Mouse (Mus musculus) liver, embryonic 11.5 days (tissue): Measurements from ENCODE around the gene Coro2b. TPM values are rescaled to one million over a fixed set of nuclear protein-coding genes. Genes with fewer than 3 reads are reported as not detected.

Experiments
- ATAC-seq: fragments of 200-750 bp; cut with Nextera tagmentation; replicated peaks from 2 replicates; pipeline ENCODE4 v1.8.0; 2017; ENCODE audit warnings: moderate number of reproducible peaks, mild to moderate bottlenecking, moderate TSS enrichment, moderate library complexity; ENCODE audit not compliant: low FRiP score
- DNase-seq: peaks from one replicate; pipeline ENCODE4 v3.0.0-alpha.2; 2017; ENCODE audit warnings: low spot score
- H3K27ac ChIP-seq: fragments of 300-500 bp; sonication (generic); 2 replicates; pipeline ENCODE4 v1.5.1; 2014; ENCODE audit warnings: mild to moderate bottlenecking, low read depth, low read length, control low read depth
- H3K27me3 ChIP-seq: fragments of 300-500 bp; sonication (generic); replicated peaks from 2 replicates; pipeline ENCODE4 v1.6.1; 2014; ENCODE audit warnings: low read length, mixed read lengths; ENCODE audit not compliant: control insufficient read depth, insufficient read depth
- H3K36me3 ChIP-seq: fragments of 300-500 bp; sonication (generic); 2 replicates; pipeline ENCODE4 v1.6.1; 2014; ENCODE audit warnings: mild to moderate bottlenecking, low read length, moderate library complexity, mixed read lengths; ENCODE audit not compliant: control insufficient read depth, insufficient read depth
- H3K4me1 ChIP-seq: fragments of 300-500 bp; sonication (generic); replicated peaks from 2 replicates; pipeline ENCODE4 v1.6.1; 2014; ENCODE audit warnings: low read length, mixed read lengths; ENCODE audit not compliant: control insufficient read depth, insufficient read depth
- H3K4me2 ChIP-seq: fragments of 300-500 bp; sonication (generic); 2 replicates; pipeline ENCODE4 v1.6.1; 2014; ENCODE audit warnings: mild to moderate bottlenecking, control low read depth, moderate library complexity
- H3K4me3 ChIP-seq: fragments of 300-500 bp; sonication (generic); 2 replicates; pipeline ENCODE4 v1.5.1; 2014; ENCODE audit warnings: low read depth, low read length, control low read depth
- H3K9ac ChIP-seq: fragments of 300-500 bp; sonication (generic); 2 replicates; pipeline ENCODE4 v1.6.1; 2014; ENCODE audit warnings: low read depth, low read length, control low read depth
- H3K9me3 ChIP-seq: fragments of 300-500 bp; sonication (generic); 2 replicates; pipeline ENCODE4 v1.6.1; 2016; ENCODE audit warnings: low read length, inconsistent platforms, mixed read lengths; ENCODE audit not compliant: control insufficient read depth
- WGBS: fragments of 180-500 bp; shearing (Covaris S2); extraction: QIAGEN DNeasy Blood & Tissue Kit; methylation state at CpG from one replicate; pipeline ENCODE4 v1.1.7; 2014; 5-methylcytosine and 5-hydroxymethylcytosine counted together
- polyA plus RNA-seq: library from polyadenylated mRNA; unstranded; fragments of >200 nt; fragmentation: Nextera tagmentation; extraction: Ambion mirVana; gene quantifications from 2 replicates; pipeline ENCODE4 v1.2.1, GENCODE M21; 2014

Gene Coro2b
- polyA plus RNA-seq, 1 experiment from 2014 or later: 4.8 TPM

DNA sequence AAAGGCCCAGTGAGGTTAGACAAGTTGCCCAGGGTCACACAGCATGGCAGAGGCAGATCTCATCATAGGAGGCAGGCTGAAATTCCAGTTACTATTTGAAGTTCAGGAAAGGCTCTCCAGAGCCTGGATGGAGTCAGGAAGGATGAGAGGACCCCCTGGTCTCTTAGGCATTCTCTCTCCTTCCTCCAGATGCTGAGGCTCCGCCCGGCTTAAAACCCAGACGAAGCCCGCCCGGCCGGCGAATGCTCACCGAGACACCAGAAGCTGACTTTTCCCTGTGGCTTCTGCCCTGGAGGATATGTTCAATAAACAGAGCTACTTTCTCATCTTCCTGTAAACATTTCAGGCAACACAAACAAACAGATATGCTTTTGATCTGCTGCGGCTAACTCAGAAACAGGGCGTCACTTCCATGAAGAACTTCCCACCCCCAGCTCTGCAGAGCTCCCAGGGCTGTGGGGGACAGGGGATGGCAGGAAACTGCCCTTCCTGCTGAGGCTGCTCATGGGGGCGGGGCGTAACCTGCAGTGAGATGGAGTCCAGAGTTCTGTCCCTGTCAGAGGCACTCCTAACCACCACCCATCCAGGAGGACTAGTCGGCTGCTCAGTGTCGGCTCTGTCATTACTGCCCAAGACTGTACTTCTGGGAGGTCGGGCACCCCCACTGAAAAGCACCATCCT lies 13.9 kb downstream of the Coro2b start:
- H3K4me2 ChIP-seq: peak overlapping the region; percentile 46
- H3K27ac ChIP-seq: peak overlapping the region; percentile 48
- WGBS: 17% methylated on average over 15 of the region's 15 CpGs
- H3K27me3 ChIP-seq: peaks cover 4% of the 10 kb centered on the region; the same call in 1 of the 2 replicates
- DNase-seq: no peak
- no peak overlapping the region for H3K9ac ChIP-seq
- no peak overlapping the region for H3K4me3 ChIP-seq
- peak; percentile 44; the same call in 1 of the 2 replicates for ATAC-seq
- no peaks in the 10 kb centered on the region for H3K9me3 ChIP-seq
- H3K4me1 ChIP-seq: peaks cover 23% of the 10 kb centered on the region
- H3K36me3 ChIP-seq: no peaks in the 10 kb centered on the region

DNA sequence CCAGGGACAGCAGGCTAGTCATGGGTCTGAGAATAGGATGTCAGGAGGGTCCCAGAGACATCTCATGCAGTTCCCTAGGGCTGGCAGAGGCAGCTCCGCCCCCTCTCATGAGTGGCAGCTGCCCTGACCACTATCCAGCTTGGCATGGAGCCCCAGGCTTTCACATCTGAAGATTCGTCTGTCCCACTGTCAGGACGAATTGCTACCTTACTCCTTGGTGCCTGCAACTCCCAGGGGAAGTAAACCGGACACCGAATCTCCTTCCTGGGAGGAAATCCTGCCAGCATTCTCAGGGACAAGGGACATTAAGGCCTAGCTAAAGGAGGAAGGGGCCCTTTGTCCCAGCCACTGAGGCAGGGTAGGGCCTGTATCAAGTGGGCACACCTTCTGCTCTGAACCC lies 14.6 kb downstream of the Coro2b start:
- Histone ChIP-seq H3K9ac (no peak overlapping the region), H3K27ac (peak overlapping the region; percentile 48)

DNA sequence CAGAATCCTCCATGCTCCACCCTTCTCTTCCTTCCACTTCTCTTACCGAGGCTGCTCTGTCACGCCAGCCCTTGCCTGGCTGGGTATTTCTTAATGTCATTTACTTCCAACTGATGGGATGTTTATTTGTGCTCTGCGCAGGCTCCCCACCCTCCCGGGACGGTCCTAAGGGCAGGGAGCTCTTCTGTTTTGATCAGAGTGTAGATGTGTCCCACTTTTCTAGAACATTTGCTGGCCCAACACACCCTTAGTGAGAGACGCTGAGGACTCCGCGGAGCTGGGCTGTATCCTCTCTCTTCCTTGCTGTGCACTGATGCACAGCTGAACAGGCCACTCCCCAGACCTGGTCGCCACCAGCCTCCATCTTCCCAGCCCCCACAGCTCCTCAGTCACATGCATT lies 15.3 kb downstream of the Coro2b start:
- H3K4me1 ChIP-seq: peaks cover 23% of the 10 kb centered on the region
- 46% methylated on average over 9 of the region's 9 CpGs for WGBS
- ATAC-seq: no peak
- no peak overlapping the region for H3K9ac ChIP-seq
- H3K27me3 ChIP-seq: peaks cover 4% of the 10 kb centered on the region; the same call in 1 of the 2 replicates
- H3K4me3 ChIP-seq: no peak overlapping the region
- peak overlapping the region; percentile 21; the same call in 1 of the 2 replicates for H3K27ac ChIP-seq
- H3K4me2 ChIP-seq: no peak overlapping the region
- no peak for DNase-seq
- no peaks in the 10 kb centered on the region for H3K36me3 ChIP-seq
- no peaks in the 10 kb centered on the region for H3K9me3 ChIP-seq

More for the DNA sequence above, 14.6 kb downstream of the Coro2b start:
- no peak for DNase-seq
- no peaks in the 10 kb centered on the region for H3K36me3 ChIP-seq
- H3K27me3 ChIP-seq: peaks cover 4% of the 10 kb centered on the region; the same call in 1 of the 2 replicates
- no peaks in the 10 kb centered on the region for H3K9me3 ChIP-seq
- H3K4me2 ChIP-seq: no peak overlapping the region
- ATAC-seq: no peak
- peaks cover 23% of the 10 kb centered on the region for H3K4me1 ChIP-seq
- WGBS: 46% methylated on average over 5 of the region's 5 CpGs
- no peak overlapping the region for H3K4me3 ChIP-seq

DNA sequence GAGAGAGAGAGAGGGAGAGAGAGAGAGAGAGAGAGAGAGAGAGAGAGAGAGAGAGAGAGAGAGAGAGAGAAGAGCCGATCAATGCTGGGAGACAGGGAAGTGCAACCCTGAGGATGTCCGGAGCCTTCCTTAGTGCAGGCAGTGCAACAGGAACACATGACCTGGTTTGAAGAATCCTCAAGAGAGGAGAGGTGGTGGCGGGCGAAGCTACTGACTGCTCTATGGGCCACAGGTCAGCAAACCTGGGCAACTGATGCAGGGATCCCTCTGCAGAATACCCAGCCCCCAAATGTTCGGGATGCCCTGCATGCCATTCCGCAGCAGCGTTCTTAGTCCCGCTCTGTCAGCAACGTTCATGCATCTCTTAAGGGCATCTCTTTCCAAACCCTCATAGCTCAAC lies 15.9 kb downstream of the Coro2b start:
- no peak for ATAC-seq
- 46% methylated on average over 9 of the region's 9 CpGs for WGBS
- Histone ChIP-seq H3K9ac (no peak overlapping the region), H3K36me3 (no peaks in the 10 kb centered on the region), H3K4me3 (no peak overlapping the region), H3K9me3 (no peaks in the 10 kb centered on the region), H3K4me1 (peaks cover 23% of the 10 kb centered on the region), H3K4me2 (no peak overlapping the region), H3K27me3 (peaks cover 4% of the 10 kb centered on the region; the same call in 1 of the 2 replicates), H3K27ac (peak overlapping the region; percentile 21; the same call in 1 of the 2 replicates)
- DNase-seq: no peak

DNA sequence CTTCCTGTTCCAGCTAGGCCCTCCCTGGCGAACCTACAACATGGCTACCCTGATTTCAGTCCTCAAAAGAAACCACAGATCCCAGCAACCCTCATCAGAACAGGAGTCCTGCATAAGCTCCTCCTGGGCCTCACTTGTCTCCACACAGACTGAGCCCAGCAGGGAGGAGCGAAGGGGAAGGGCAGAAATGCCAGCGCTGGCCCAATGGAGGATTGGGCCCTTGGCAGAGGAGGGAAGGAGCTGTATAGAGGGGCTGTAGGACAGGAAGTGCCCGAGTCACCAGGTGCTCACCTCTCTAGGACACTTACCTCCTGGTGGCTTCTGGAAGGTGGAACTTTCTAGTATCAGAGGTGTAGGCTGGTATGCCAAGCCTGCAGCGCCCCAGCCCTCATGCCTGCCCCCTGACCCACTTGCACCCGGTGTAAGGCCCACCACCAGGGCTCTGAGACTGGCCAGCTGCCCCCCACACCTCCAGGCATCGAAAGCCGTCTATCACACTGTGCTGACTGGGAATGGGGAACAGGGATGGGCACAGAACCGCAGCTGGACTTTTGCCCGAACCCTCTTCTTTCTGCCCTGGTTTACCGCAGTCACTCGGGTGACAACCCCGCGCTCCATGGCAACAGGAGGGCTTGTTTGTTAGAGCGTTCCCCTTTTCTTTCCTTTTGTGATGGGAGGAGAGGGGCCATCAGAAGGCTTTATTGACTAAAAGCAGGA lies 16.9 kb downstream of the Coro2b start:
- no peak for DNase-seq
- no peak for ATAC-seq
- Histone ChIP-seq H3K36me3 (no peaks in the 10 kb centered on the region), H3K27ac (no peak overlapping the region), H3K4me1 (peaks cover 23% of the 10 kb centered on the region), H3K4me2 (no peak overlapping the region), H3K4me3 (no peak overlapping the region), H3K9me3 (no peaks in the 10 kb centered on the region), H3K27me3 (peaks cover 4% of the 10 kb centered on the region; the same call in 1 of the 2 replicates), H3K9ac (no peak overlapping the region)
- 74% methylated on average over 15 of the region's 15 CpGs for WGBS

DNA sequence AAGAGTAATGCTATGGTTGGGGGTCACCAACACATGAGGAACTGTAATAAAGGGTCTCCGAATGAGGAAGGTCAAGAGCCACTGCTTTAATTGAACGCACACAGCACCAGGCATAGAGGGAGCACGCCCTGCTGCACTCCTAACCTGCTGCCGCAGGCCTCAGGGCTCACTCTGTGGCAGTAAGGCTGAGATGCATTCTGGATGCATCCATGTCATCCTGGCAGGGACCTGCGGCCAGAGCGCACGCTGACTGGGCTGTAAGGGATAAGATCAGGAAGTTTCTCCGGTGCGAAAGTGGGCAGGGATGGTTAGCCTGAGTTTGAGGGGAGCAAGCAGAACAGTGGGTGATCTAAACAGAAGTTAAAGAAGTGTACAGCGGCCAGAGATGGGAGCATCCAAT lies 17.5 kb downstream of the Coro2b start:
- no peak overlapping the region for H3K9ac ChIP-seq
- DNase-seq (no peak), ATAC-seq (no peak)
- no peak overlapping the region for H3K4me2 ChIP-seq
- no peak overlapping the region for H3K27ac ChIP-seq
- peaks cover 23% of the 10 kb centered on the region for H3K4me1 ChIP-seq
- H3K27me3 ChIP-seq: peaks cover 4% of the 10 kb centered on the region; the same call in 1 of the 2 replicates
- 88% methylated on average over 10 of the region's 10 CpGs for WGBS
- no peaks in the 10 kb centered on the region for H3K36me3 ChIP-seq
- H3K4me3 ChIP-seq: no peak overlapping the region
- H3K9me3 ChIP-seq: no peaks in the 10 kb centered on the region

DNA sequence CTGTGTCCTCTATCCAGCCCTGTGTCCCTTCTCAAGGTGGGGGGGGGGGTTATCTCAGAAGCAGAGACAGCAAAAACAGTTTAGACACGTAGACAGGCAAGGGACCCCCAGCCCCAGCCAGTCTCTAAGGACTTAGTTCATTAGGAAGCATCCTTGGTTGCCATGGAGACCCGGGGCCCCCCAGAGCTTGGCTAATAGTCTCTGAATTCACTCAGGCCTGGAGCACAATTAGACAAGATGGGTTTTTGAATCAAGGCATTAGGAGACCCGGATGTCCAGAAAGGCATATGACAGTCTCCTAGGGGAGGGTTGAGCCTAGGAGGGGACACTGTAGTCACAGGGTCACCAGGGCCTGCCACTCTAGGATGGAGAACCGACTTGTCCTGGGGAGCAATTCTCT lies 18.3 kb downstream of the Coro2b start:
- Histone ChIP-seq H3K4me2 (no peak overlapping the region), H3K9ac (no peak overlapping the region), H3K4me1 (peaks cover 23% of the 10 kb centered on the region), H3K9me3 (no peaks in the 10 kb centered on the region), H3K4me3 (no peak overlapping the region), H3K36me3 (no peaks in the 10 kb centered on the region), H3K27ac (no peak overlapping the region), H3K27me3 (peaks cover 4% of the 10 kb centered on the region; the same call in 1 of the 2 replicates)
- WGBS: 66% methylated on average over 4 of the region's 4 CpGs
- DNase-seq: no peak
- ATAC-seq: no peak

DNA sequence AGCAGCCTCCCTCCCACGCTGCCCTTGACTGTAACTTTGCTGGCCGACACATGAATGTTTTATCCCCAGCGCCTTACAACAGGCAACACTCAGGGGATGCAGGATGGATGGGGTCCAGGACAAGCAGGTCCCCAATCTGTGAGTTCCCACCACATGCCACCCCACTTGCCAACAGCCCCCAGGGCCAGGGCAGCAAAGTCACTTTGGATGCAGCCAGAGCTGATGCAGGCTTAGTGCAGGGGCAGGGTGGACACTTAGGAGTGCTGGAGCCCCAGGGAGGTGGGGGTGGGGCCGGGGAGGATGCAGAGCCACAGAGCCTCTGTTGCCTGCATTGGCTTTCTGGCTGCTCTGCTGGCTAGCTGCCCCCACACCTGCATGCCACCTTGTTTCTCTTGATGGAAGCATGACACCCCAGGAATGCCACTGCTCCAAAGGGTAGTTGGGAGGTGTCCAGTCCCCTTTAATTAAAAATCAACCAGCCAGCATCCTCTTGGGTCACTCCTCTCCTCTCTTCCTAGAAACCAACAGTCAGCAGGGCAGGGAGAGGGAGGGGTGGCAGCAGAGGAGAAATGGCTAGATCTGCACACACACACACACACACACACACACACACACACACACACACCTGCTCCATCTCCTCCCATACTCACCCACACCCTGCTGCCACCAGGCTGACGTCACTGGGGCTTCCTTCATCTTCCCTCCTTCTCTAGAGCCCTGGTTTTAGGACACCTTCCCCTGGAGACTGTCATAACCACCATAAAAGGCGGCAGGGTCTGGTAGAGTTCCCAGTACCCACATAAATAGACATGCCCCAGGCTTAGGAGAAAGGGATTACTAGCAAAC lies 19.5 kb downstream of the Coro2b start:
- Histone ChIP-seq H3K4me2 (no peak overlapping the region), H3K9ac (no peak overlapping the region), H3K36me3 (no peaks in the 10 kb centered on the region), H3K4me1 (peaks cover 12% of the 10 kb centered on the region), H3K9me3 (no peaks in the 10 kb centered on the region), H3K4me3 (no peak overlapping the region), H3K27ac (no peak overlapping the region), H3K27me3 (peaks cover under 1% of the 10 kb centered on the region; the same call in 1 of the 2 replicates)
- DNase-seq (no peak), ATAC-seq (no peak)
- 73% methylated on average over 6 of the region's 6 CpGs for WGBS
